Mouse (Mus musculus): ENCODE measurements around the gene Rpl13. TPM values are rescaled to one million over a fixed set of nuclear protein-coding genes. Genes with fewer than 3 reads are reported as not detected.
"Not testable (repeated sequence)": the region's sequence is repeated elsewhere in the genome, so short reads cannot be mapped to it uniquely, and the experiment has no call there.

Gene Rpl13
- polyA plus RNA-seq, 1 experiment: 615 TPM

DNA sequence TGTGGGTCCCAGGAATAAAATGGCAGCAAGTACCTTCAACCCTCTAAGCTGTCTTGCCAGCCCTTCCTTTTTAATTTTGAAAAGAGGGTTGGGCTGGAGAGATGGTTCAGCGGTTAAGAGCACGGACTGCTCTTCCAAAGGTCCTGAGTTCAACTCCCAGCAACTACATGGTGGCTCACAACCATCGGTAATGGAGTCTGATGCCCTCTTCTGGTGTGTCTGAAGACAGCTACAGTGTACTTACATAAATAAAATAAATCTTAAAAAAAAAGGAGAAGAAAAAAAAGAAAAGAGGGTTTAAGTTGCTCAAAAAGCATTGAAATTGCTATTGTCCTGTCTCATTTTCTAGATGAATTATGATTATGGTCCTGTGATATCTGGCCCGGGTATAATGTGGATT, 906 bp upstream of the Rpl13 start:
- Histone ChIP-seq H3K4me1 (ENCODE audit: control insufficient read depth, insufficient read depth, insufficient read length, low read length) (peaks cover 3% of the 10 kb centered on the region), H3K27ac (replicated peaks; ENCODE audit: low read depth, low read length) (no peak overlapping the region), H3K4me3 (ENCODE audit: insufficient read depth, low read depth, low read length) (no peak overlapping the region)

DNA sequence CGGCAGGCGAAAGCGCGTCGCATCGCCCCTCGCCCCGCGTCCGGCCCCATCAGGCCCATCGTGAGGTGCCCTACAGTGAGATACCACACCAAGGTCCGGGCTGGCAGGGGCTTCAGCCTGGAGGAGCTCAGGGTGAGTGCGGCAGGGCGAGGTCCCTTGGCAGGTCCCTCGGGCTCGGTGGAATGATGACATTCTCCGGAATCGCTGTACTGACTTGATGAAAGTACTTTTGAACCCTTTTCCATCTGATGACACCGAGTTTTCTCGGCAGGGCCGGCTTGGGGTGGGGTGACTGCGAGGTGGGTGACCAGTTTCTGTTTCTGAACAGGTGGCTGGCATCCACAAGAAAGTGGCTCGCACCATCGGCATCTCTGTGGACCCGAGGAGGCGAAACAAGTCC, 705 bp downstream of the Rpl13 start:
- H3K4me3 ChIP-seq (ENCODE audit: insufficient read depth, low read depth, low read length): peak overlapping the region; percentile 80
- peak overlapping the region; percentile 61; the same call in 1 of the 2 replicates for H3K27ac ChIP-seq (replicated peaks; ENCODE audit: low read depth, low read length)
- not testable (repeated sequence) for H3K4me1 ChIP-seq (ENCODE audit: control insufficient read depth, insufficient read depth, insufficient read length, low read length)

DNA sequence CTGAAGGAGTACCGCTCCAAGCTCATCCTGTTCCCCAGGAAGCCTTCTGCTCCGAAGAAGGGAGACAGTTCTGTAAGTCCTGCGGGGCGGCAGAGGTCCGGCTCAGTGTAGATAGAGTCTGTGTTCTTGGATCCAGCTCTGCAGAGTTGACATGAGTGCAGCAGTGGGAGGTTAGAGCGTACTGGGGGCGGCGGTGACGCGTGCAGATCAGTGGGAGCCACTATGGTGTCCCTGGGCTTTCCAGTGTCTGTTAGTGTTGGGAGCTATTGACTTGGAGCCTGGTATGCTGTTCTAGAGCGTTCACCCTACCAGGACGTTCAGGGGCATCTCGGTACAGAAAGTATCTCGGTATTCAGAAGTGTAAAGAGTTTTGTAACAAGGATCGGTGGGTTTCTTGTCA, 1.1 kb downstream of the Rpl13 start:
- H3K27ac ChIP-seq (replicated peaks; ENCODE audit: low read depth, low read length): no peak overlapping the region
- peaks cover 3% of the 10 kb centered on the region for H3K4me1 ChIP-seq (ENCODE audit: control insufficient read depth, insufficient read depth, insufficient read length, low read length)
- H3K4me3 ChIP-seq (ENCODE audit: insufficient read depth, low read depth, low read length): peak overlapping the region; percentile 80

DNA sequence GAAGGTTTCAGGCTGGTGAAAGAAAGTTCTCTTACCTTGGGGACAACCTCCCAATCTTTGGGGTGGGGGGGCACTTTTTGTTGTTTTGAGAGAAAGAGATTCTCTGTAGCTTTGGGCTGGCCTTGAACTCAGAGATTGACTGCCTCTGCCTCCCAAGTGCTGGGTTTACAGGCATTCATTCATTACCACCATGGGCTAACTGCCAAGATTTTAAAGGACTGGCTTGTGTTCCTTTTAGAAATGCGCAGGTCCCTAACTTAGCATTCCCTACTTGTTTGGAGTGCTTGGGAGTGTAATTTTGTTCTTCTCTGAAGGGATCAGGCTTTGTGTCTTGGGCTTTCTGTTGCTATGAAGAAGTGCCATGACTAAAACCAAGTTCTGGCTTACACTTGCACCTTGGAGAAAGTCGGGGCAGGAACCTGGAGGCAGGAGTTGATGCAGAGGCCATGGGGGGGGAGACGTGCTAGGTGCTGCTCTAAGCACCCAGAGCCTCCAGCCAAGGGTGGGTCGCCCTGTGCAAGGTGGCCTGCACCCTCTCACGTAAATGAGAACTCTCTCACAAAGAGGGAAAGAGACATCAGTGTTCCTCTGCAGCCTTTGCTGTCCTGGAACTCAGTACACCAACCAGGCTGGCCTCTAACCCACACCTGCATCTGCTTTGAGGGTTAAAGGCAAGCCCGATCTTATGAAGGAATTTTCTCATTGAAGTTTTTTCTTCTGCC, 2.1 kb downstream of the Rpl13 start:
- Histone ChIP-seq H3K27ac (replicated peaks; ENCODE audit: low read depth, low read length) (no peak overlapping the region), H3K4me1 (ENCODE audit: control insufficient read depth, insufficient read depth, insufficient read length, low read length) (peaks cover 3% of the 10 kb centered on the region), H3K4me3 (ENCODE audit: insufficient read depth, low read depth, low read length) (peak overlapping the region; percentile 80; the same call in 1 of the 2 replicates)

DNA sequence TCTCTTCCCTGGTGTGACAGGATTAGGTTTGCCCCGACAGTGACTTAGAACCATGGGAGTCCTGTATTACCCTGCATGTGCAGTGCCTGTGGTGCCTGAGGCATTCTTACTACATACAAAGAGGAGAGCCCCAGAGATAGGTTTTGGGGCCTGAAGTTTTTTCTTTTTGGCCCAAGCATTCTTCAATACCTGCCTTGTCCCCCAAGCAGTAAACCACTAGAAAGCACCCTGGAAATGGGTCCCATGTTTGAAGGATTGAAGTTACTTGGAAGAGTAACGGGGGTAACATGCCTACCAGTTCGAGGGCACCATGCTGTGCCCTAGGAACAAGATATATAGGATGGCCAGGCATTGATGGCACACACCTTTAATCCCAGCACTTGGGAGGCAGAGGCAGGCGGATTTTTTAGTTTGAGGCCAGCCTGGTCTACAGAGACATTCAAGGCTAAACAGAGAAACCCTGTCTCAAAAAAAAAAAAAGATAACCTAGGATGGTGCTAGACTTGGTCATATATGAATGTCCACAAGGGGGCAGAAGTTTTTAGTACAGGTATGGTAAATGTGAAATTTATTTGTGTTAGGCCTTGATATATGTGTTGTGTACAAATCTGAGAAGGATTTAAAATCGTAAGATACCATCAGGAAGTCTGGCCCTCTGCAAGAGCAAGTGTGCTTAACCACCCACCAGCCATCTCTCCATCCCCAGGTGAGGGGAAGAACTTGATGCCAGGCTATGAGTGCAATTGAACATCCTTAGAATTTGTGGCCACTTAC, 3.6 kb downstream of the Rpl13 start:
- Histone ChIP-seq H3K27ac (replicated peaks; ENCODE audit: low read depth, low read length) (no peak overlapping the region), H3K4me3 (ENCODE audit: insufficient read depth, low read depth, low read length) (no peak overlapping the region), H3K4me1 (ENCODE audit: control insufficient read depth, insufficient read depth, insufficient read length, low read length) (peaks cover 3% of the 10 kb centered on the region)

DNA sequence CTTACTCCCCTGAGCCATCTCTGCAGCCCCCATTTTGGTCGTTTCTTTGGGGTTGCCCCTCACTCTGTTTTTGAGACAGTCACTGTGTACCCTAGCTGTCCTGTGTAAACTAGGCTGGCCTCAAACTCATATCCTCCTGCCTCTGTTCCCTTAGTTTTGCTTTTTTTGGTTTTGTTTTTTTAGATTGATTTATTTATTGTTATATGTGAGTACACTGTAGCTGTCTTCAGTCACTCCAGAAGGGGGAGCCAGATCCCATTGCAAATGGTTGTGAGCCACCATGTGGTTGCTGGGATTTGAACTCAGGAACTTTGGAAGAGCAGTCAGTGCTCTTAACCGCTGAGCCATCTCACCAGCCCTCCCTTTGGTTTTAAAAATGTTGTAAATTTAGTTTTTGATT, 4.4 kb downstream of the Rpl13 start:
- no peak overlapping the region for H3K27ac ChIP-seq (replicated peaks; ENCODE audit: low read depth, low read length)
- no peak overlapping the region for H3K4me3 ChIP-seq (ENCODE audit: insufficient read depth, low read depth, low read length)
- H3K4me1 ChIP-seq (ENCODE audit: control insufficient read depth, insufficient read depth, insufficient read length, low read length): peaks cover 3% of the 10 kb centered on the region

DNA sequence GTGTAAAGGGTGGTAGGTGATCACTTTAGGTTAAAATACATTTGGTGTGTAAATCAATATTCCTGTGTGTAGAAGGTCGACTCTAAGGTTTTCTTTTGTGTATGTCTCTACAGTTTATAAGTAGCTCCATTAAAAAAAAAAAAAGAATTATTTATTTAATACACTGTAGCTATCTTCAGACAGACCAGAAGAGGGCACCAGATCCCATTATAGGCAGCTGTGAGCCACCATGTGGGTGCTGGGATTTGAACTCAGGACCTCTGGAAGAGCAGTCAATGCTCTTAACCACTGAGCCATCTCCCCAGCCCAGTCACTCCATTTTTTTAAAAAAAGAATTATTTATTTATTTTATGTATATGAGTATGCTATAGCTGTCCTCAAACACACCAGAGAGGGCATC, 5.9 kb downstream of the Rpl13 start:
- no peak overlapping the region for H3K4me3 ChIP-seq (ENCODE audit: insufficient read depth, low read depth, low read length)
- H3K27ac ChIP-seq (replicated peaks; ENCODE audit: low read depth, low read length): no peak overlapping the region
- peaks cover 3% of the 10 kb centered on the region for H3K4me1 ChIP-seq (ENCODE audit: control insufficient read depth, insufficient read depth, insufficient read length, low read length)

DNA sequence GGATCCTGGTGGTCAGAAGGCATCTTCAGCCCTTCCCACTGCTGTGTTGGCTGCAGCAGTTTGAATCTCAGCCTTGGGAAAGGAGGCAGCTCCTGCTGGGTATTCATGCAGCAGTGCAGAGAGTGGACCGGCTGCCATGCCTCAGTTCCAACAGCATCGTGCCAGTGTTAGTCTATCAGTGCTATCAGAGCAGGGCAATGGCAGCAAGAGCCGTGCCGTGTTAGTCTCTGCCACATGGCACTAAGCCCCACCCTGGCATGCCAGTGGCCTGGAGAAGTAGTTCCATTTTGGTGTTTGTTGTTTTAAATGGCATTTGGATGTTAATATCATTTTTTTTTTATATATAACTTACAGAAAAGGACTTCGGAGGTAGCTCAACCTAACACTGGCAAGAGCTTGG, 6.8 kb downstream of the Rpl13 start:
- Histone ChIP-seq H3K4me3 (ENCODE audit: insufficient read depth, low read depth, low read length) (no peak overlapping the region), H3K27ac (replicated peaks; ENCODE audit: low read depth, low read length) (no peak overlapping the region), H3K4me1 (ENCODE audit: control insufficient read depth, insufficient read depth, insufficient read length, low read length) (no peaks in the 10 kb centered on the region; the same call in none of the 2 replicates)

DNA sequence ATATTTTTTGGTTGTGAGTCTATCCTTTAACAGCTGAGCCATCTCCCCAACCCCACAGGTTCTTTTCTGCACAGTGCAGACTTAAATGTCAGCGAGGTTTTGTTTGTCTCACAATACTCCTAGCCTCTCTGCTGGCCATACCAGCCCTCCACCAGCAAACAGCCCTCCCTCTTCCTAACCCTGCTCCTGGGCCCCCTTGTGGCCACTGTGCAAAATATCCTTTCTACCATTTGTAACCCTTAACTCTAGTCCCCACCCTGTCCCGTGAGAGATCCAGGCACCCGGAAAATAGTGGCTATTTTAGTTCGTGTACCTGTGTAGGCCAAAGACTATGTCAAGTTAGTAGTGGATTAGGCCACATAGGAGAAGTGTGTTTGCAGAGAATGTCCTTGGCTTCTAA, 8.5 kb downstream of the Rpl13 start:
- Histone ChIP-seq H3K4me1 (ENCODE audit: control insufficient read depth, insufficient read depth, insufficient read length, low read length) (no peaks in the 10 kb centered on the region; the same call in 1 of the 2 replicates), H3K4me3 (ENCODE audit: insufficient read depth, low read depth, low read length) (no peak overlapping the region), H3K27ac (replicated peaks; ENCODE audit: low read depth, low read length) (no peak overlapping the region)

DNA sequence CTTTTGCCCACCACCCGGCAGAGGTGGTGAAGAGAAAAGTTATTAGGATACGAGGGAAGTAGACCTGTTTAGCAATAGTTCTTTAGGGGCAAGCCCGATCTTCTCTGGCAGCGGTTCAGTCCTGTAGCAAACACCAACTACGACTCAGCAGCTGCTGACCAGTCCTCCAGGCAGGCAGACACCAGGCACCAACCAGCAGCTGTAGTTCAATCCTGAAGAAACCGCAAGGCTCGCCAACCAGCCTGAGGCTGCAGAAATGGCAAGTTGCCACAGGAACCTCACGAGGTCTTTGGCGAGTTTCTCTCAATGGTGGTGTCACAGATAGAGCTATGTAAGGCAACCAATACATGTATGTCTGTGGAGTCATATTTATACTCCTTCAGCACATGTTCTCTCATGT, 10.7 kb downstream of the Rpl13 start:
- peaks cover 6% of the 10 kb centered on the region for H3K4me1 ChIP-seq (ENCODE audit: control insufficient read depth, insufficient read depth, insufficient read length, low read length)
- H3K27ac ChIP-seq (replicated peaks; ENCODE audit: low read depth, low read length): no peak overlapping the region
- H3K4me3 ChIP-seq (ENCODE audit: insufficient read depth, low read depth, low read length): no peak overlapping the region

DNA sequence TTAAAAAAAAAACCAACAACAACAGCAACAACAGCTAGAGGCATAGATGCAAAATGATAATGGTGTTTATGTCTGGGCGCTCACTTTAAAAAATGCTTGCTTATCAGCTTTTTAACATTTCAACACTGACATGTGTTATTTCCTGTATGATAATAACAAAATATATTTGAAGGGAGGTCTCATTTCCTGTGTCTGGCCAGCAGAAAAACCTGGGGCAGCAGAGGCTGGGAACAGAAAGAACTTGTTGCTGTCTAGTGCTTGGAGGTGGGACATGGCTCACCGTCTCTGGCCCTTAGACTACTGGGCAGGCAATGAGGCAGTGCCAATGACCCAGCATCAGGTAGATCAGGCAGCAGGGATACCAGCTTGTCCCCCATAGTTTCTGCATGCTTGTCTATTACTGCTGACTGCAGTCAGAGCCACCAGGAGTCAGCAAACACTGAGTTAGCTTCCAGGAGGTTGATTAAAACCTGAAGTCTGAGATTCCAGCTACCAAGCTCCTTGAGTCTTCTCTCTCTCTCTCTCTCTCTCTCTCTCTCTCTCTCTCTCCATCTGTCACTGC, 11.8 kb downstream of the Rpl13 start:
- peaks cover 6% of the 10 kb centered on the region for H3K4me1 ChIP-seq (ENCODE audit: control insufficient read depth, insufficient read depth, insufficient read length, low read length)
- H3K27ac ChIP-seq (replicated peaks; ENCODE audit: low read depth, low read length): no peak overlapping the region
- no peak overlapping the region for H3K4me3 ChIP-seq (ENCODE audit: insufficient read depth, low read depth, low read length)

DNA sequence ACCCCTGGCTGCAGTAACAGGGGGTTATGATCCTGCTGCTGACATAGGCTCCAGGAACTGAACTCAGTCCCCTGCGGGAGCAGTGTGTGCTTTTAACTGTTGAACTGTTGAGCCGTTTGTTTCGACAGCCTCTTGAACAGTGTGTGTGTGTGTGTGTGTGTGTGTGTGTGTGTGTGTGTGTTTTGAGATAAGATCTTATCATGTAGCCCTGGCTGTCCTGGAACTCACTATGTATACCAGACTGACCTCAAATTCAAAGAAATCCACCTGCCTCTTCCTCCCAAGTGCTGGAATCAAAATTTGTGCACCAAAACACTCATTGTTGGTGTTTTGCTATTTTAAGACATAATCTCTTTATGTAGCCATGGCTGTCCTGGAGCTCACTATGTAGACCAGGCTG, 12.5 kb downstream of the Rpl13 start:
- Histone ChIP-seq H3K27ac (replicated peaks; ENCODE audit: low read depth, low read length) (no peak overlapping the region), H3K4me3 (ENCODE audit: insufficient read depth, low read depth, low read length) (no peak overlapping the region), H3K4me1 (ENCODE audit: control insufficient read depth, insufficient read depth, insufficient read length, low read length) (peaks cover 6% of the 10 kb centered on the region)

DNA sequence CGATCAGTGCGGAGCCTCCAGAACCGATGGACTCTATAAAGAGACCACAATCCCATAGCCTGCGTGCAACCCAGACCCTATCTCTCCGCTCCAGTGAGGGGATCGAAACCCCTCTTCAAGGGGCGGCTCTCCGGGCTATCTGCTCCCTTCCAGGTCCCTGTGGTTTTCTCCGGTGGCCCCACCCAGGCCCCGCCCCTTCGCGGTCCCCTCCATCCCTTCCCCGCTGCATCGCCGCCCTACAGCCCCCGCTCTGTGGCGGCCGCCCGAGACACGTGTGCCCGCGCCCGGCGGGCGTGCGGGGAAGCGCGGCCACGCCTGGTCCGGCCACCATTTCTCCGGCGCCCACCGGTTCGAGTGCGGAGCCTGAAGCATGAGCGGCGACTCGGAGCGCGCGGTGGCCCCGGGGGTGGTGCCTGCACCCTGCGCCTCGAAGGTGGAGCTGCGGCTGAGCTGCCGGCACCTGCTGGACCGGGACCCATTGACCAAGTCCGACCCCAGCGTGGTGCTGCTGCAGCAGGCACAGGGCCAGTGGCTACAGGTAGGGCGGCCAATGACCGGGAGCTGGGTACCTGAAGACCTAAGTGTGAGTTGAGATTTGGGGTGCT, 15.1 kb downstream of the Rpl13 start, which contains the start of gene Cpne7:
Gene Cpne7 (plus strand): TSS at position 248 of the 605 bp plus-strand sequence.
- H3K4me1 ChIP-seq (ENCODE audit: control insufficient read depth, insufficient read depth, insufficient read length, low read length): peaks cover 6% of the 10 kb centered on the region
- H3K27ac ChIP-seq (replicated peaks; ENCODE audit: low read depth, low read length): no peak within 1 kb of the TSS

DNA sequence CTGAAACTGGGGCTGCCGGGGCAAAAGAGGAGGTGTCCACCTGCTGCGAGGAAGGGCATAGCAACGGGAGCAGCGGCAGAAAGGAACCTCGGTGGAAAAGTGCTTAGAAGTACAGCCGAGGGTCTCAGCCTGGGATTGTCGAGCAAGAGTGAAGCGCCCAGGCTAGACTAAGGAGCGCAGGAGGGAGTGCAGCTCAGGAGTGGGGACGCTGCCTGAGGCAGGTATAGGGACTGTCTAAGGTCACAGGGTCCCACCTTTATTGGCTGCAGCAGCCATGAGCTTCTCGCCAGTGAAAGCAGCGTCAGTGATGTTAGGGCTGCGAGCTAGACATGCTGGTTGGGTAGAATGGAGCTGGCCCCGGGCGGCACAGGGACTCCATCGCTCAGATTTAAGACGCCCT, 15.6 kb downstream of the Rpl13 start:
- H3K4me3 ChIP-seq (ENCODE audit: insufficient read depth, low read depth, low read length): peak overlapping the region; percentile 53
- H3K27ac ChIP-seq (replicated peaks; ENCODE audit: low read depth, low read length): no peak overlapping the region
- peaks cover 6% of the 10 kb centered on the region for H3K4me1 ChIP-seq (ENCODE audit: control insufficient read depth, insufficient read depth, insufficient read length, low read length)

More for the DNA sequence above, 15.1 kb downstream of the Rpl13 start, which contains the start of gene Cpne7:
- H3K4me3 ChIP-seq (ENCODE audit: insufficient read depth, low read depth, low read length): peak within 1 kb of the TSS; percentile 53

DNA sequence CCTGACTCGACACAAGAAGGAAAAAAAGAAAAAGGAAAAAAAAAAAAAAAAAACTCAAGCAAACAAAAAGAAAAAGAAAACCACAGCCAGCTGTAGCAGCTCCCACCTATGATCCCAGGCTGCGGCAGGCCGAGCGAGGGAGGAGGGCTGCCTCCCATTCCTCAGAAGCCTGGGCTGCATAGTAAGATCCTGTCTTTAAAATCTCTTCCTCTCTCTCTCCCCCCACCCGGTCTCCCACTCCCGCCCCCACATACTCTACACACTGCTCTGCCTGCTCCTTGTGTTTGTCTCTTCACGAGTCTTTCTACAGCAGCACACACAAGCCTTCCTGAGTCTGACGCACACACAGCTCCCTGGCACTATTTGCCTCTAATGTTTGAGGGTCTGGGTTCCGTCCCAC, 19.9 kb downstream of the Rpl13 start:
- H3K4me1 ChIP-seq (ENCODE audit: control insufficient read depth, insufficient read depth, insufficient read length, low read length): peaks cover 6% of the 10 kb centered on the region
- no peak overlapping the region for H3K27ac ChIP-seq (replicated peaks; ENCODE audit: low read depth, low read length)

More for the DNA sequence above, 19.9 kb downstream of the Rpl13 start:
- no peak overlapping the region for H3K4me3 ChIP-seq (ENCODE audit: insufficient read depth, low read depth, low read length)
